ENCODE assay signal across 11 mouse cellular contexts in genomic region chr11:80509176-80509506, GRCm38 (mm10). TPM values are rescaled to one million over a fixed set of nuclear protein-coding genes. Genes with fewer than 3 reads are reported as not detected.
A peak's percentile ranks its signal among the peaks of the same experiment; 100 is the strongest.
DNase-seq lines count a peak whose midpoint lies in the region; ATAC-seq and TF ChIP-seq lines count a peak whose summit lies in the region.
"Had no signal": no experiment of that assay in that cellular context is flagged by ENCODE, and none has a peak within 500 bp of the region (broad histone marks: within the 10 kb centered on the region; RNA-seq: fewer than 3 reads in every experiment).

No protein-coding gene starts in this region.

- no peaks in the 10 kb centered on the region for H3K27me3 ChIP-seq in heart, embryonic 12.5 days (replicated peaks)
- H3K27me3 ChIP-seq in testis, adult 2 months (ENCODE audit: control insufficient read depth, insufficient read depth, low read length): no peaks in the 10 kb centered on the region
- no peaks in the 10 kb centered on the region for H3K27me3 ChIP-seq in liver, embryonic 15.5 days
- H3K27me3 ChIP-seq: stomach, embryonic 15.5 days had no signal

- H3K4me2 ChIP-seq in heart, embryonic 12.5 days: peak overlapping the region; percentile 59
- H3K4me2 ChIP-seq in liver, embryonic 15.5 days: no peak overlapping the region
- H3K4me2 ChIP-seq: stomach, embryonic 15.5 days had no signal

- H3K4me3 ChIP-seq in heart, embryonic 12.5 days: peak overlapping the region; percentile 1; the same call in 1 of the 2 replicates
- H3K4me3 ChIP-seq in testis, adult 2 months (ENCODE audit: control insufficient read depth, low read depth, low read length): peak overlapping the region; percentile 64
- H3K4me3 ChIP-seq in liver, embryonic 15.5 days (replicated peaks): no peak overlapping the region
- H3K4me3 ChIP-seq: stomach, embryonic 15.5 days had no signal

- no peak for ATAC-seq in heart, embryonic 12.5 days (ENCODE audit: insufficient number of reproducible peaks, low FRiP score)
- ATAC-seq in liver, embryonic 15.5 days (ENCODE audit: insufficient read depth): no peak

- intact Hi-C loops in heart, postnatal 36 days (cut with DNase I): no loop called here

- peaks cover 27% of the 10 kb centered on the region for H3K4me1 ChIP-seq in heart, embryonic 12.5 days (replicated peaks)
- H3K4me1 ChIP-seq in testis, adult 2 months (ENCODE audit: control insufficient read depth, insufficient read depth, low read length): no peaks in the 10 kb centered on the region
- H3K4me1 ChIP-seq in liver, embryonic 15.5 days (replicated peaks): peaks cover 11% of the 10 kb centered on the region; the same call in 1 of the 2 replicates

- H3K9ac ChIP-seq in heart, embryonic 12.5 days: 0 out of 2 replicates have a peak overlapping the region, but pooled peaks have one; percentile 19
- no peak overlapping the region for H3K9ac ChIP-seq in liver, embryonic 15.5 days
- H3K9ac ChIP-seq: stomach, embryonic 15.5 days had no signal

- peak; percentile 56; the same call in 1 of the 2 replicates for TF ChIP-seq POLR2A in testis, adult 2 months (IDR thresholded peaks at IDR 0.05; ENCODE audit: control insufficient read depth, low read depth, low read length)

- H3K27ac ChIP-seq in heart, embryonic 12.5 days (ENCODE audit: poor library complexity, severe bottlenecking): peak overlapping the region; percentile 83
- no peak overlapping the region for H3K27ac ChIP-seq in testis, adult 2 months (ENCODE audit: control insufficient read depth, insufficient read depth, low read depth, low read length)
- H3K27ac ChIP-seq in liver, embryonic 15.5 days (replicated peaks): 0 out of 2 replicates have a peak overlapping the region, but pooled peaks have one; percentile 24
- H3K27ac ChIP-seq: stomach, embryonic 15.5 days had no signal

- no peaks in the 10 kb centered on the region for H3K9me3 ChIP-seq in heart, embryonic 12.5 days (replicated peaks)
- H3K9me3 ChIP-seq in liver, embryonic 15.5 days (replicated peaks): no peaks in the 10 kb centered on the region
- H3K9me3 ChIP-seq: stomach, embryonic 15.5 days had no signal

- H3K36me3 ChIP-seq in heart, embryonic 12.5 days: no peaks in the 10 kb centered on the region
- no peaks in the 10 kb centered on the region for H3K36me3 ChIP-seq in testis, adult 2 months (ENCODE audit: control insufficient read depth, insufficient read depth, low read length)
- no peaks in the 10 kb centered on the region for H3K36me3 ChIP-seq in liver, embryonic 15.5 days (replicated peaks)
- H3K36me3 ChIP-seq: stomach, embryonic 15.5 days had no signal

- TF ChIP-seq CTCF in testis, adult 2 months (IDR thresholded peaks at IDR 0.05; ENCODE audit: control insufficient read depth, insufficient read depth, insufficient replicate concordance, low read depth, low read length): no peak

- WGBS in heart, embryonic 12.5 days: 53% methylated on average over 5 of the region's 5 CpGs
- WGBS in liver, embryonic 15.5 days (ENCODE audit: insufficient replicate concordance): 73% methylated on average over 5 of the region's 5 CpGs

- no peak for DNase-seq in heart, postnatal 36 days
- no peak for DNase-seq in testis, postnatal 14 days (ENCODE audit: low spot score)
- DNase-seq in adrenal gland, postnatal 25 days: no peak
- no peak for DNase-seq in ovary, adult 18-20 months (ENCODE audit: low spot score)
- no peak for DNase-seq in layer of hippocampus, adult 9-10 months (ENCODE audit: low spot score)
- DNase-seq: kidney, adult 2 months; lung, postnatal 14 days had no signal

RNA-seq across cellular contexts. Expression of gene Cdk5r1, which starts 32.3 kb away (rescaled TPM):
- polyA plus RNA-seq in heart, embryonic 12.5 days (2016; fragmentation: Nextera tagmentation; extraction: Ambion mirVana): 0.50 and 0.56 TPM in 2 replicates
- total RNA-seq in heart, postnatal 36 days (2021): 1 to 10 TPM; 1.2 to 1.5 TPM
- 1.1 and 2.0 TPM in 2 replicates for polyA plus RNA-seq in testis, adult 2 months (2012; rRNA removed)
- polyA plus RNA-seq in liver, embryonic 15.5 days (2015; fragmentation: Nextera tagmentation; extraction: Ambion mirVana): 0.29 and 0.33 TPM in 2 replicates
- total RNA-seq in adrenal gland, postnatal 25 days (2021): 2.7 and 3.2 TPM in 2 replicates
